Mouse (Mus musculus): ENCODE measurements at regions not wholly inside any gene's neighbourhood (a gene's known extent, or its start where the extent isn't known, plus 50 kb on each side); places are given as distances from the start of the nearest gene placed in this dataset.

GRCm38 (mm10) chr2:161241665-161242064, 132.8 kb upstream of the Chd6 start:
- TF ChIP-seq POLR2A (IDR thresholded peaks at IDR 0.05; ENCODE audit: extremely low read depth, insufficient read depth, low read length) (no peak), CTCF (IDR thresholded peaks at IDR 0.05; ENCODE audit: low read depth, low read length) (no peak)
